Mouse (Mus musculus) Patski (cell line): ENCODE results near the gene Cryzl2. TPM values are rescaled to one million over a fixed set of nuclear protein-coding genes. Genes with fewer than 3 reads are reported as not detected.
A peak's percentile ranks its signal among the peaks of the same experiment; 100 is the strongest.

ENCODE experiments used
- ATAC-seq: fragments of 100-300 bp; one replicate; pipeline ENCODE4 v1.8.0; 2021
- CTCF ChIA-PET: fragments of 350-600 bp; sonication (Branson Sonifier 250); formaldehyde crosslinking; loops from one replicate; lab custom pipeline; 2022; ENCODE audit warnings: inconsistent platforms; lab: Charles Lee
- POLR2A ChIA-PET: fragments of 350-600 bp; sonication (Branson Sonifier 250); formaldehyde crosslinking; loops from one replicate; lab custom pipeline; 2022; ENCODE audit warnings: antibody characterized with exemption, inconsistent platforms; lab: Charles Lee
- DNase-seq: peaks from one replicate; pipeline ENCODE4 v3.0.0-alpha.2; 2011; ENCODE audit warnings: low read depth, low spot score
- H3K27me3 ChIP-seq: fragments of 371-371 bp; one replicate; pipeline ENCODE4 v1.5.1; 2021
- CTCF ChIP-seq: fragments of 100-300 bp; IDR thresholded peaks from one replicate; pipeline ENCODE4 v1.5.1; 2021
- in situ Hi-C: fragments of 300-500 bp; cut with MboI; formaldehyde crosslinking; loops from 3 replicates; pipeline ENCODE4 v1.11.1; 2018; ENCODE audit warnings: low pct_unique_long_range_greater_than_20kb, mixed read lengths
- polyA plus RNA-seq: library from polyadenylated mRNA; unstranded; gene quantifications from one replicate; pipeline ENCODE4 v1.2.3, GENCODE M21; 2021

Gene Cryzl2
- not detected for polyA plus RNA-seq

GRCm38 (mm10) chr1:157458421-157459208 lies at the start of gene Cryzl2:
Gene Cryzl2, plus strand, starts transcription at chr1:157458577.
- H3K27me3 ChIP-seq: no peaks in the 10 kb centered on the region
- CTCF ChIA-PET: interaction anchor here (1.0 kb wide), 2 partner anchors 47 to 78 kb away, joined by 3 read pairs; no protein-coding TSS in a partner anchor
- ATAC-seq (no peak), DNase-seq (no peak)
- in situ Hi-C loops: no loop called here
- POLR2A ChIA-PET: no interaction called here
- no peak for TF ChIP-seq CTCF

GRCm38 (mm10) chr1:157409648-157410047 lies 48.7 kb upstream of the Cryzl2 start:
- DNase-seq (no peak), ATAC-seq (no peak)
- no peak for TF ChIP-seq CTCF
- ChIA-PET CTCF (interaction anchor here (2.0 kb wide), 1 partner anchor 102 kb away, joined by 6 read pairs; no protein-coding TSS in a partner anchor), POLR2A (no interaction called here)
- in situ Hi-C loops: loop anchor here (5.0 kb wide), 1 partner anchor 112 kb away; no protein-coding TSS in a partner anchor
- no peaks in the 10 kb centered on the region for H3K27me3 ChIP-seq

GRCm38 (mm10) chr1:157410937-157411336 lies 47.4 kb upstream of the Cryzl2 start:
- ChIA-PET POLR2A (interaction anchor here (0.6 kb wide), 2 partner anchors 12 to 926 kb away, joined by 3 to 9 read pairs; no protein-coding TSS in a partner anchor), CTCF (interaction anchor here (0.8 to 2.0 kb wide), 7 partner anchors 31 to 125 kb away, joined by 3 to 6 read pairs (median 4); no protein-coding TSS in a partner anchor)
- no peak for TF ChIP-seq CTCF
- DNase-seq: no peak
- H3K27me3 ChIP-seq: no peaks in the 10 kb centered on the region
- in situ Hi-C loops: loop anchor here (5.0 kb wide), 1 partner anchor 114 kb away; no protein-coding TSS in a partner anchor
- ATAC-seq: no peak

GRCm38 (mm10) chr1:157411341-157411710 lies 47.1 kb upstream of the Cryzl2 start:
- in situ Hi-C loops: loop anchor here (5.0 kb wide), 1 partner anchor 114 kb away; no protein-coding TSS in a partner anchor
- ChIA-PET CTCF (interaction anchor here (0.8 to 2.0 kb wide), 7 partner anchors 32 to 126 kb away, joined by 3 to 6 read pairs (median 4); no protein-coding TSS in a partner anchor), POLR2A (interaction anchor here (0.6 kb wide), 2 partner anchors 12 to 927 kb away, joined by 3 to 9 read pairs; no protein-coding TSS in a partner anchor)
- ATAC-seq (no peak), DNase-seq (no peak)
- H3K27me3 ChIP-seq: no peaks in the 10 kb centered on the region
- TF ChIP-seq CTCF: no peak

DNA sequence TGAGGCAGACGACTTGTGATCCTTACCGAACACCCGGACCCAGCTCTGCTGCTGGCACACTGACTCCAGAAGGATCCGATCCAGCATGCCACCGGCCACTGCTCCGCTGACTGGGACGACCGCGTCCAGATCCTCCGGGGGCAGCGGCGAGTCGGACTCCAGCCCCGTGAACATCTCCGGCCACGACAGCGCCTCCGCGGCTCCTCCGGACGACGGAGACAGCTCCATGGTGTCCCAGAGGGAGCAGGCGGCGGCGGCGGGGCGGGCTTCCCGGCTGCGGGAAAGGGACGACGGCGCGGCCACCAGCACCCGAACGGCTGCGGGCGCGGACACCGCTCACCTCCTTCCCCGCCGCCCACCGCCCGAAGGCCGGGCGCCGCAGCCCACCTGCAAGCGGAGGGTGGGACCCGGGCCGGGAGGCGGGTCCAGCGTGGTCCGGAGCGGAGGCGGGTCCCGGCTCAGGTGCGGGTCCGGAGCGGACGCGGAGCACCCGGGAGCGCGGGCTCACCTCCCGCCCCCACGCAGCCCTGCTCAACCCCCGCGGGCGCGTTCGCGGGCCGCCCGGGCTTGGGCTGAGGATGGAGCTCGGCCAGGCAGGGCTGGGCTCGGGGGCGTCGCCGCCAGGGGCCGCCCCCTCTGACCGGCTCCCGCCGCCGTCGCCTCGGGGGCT lies 46.5 kb upstream of the Cryzl2 start:
- in situ Hi-C loops: loop anchor here (5.0 kb wide), 1 partner anchor 115 kb away; no protein-coding TSS in a partner anchor
- ChIA-PET POLR2A (interaction anchor here (0.9 to 1.0 kb wide), 2 partner anchors 47 to 114 kb away, joined by 3 read pairs; no protein-coding TSS in a partner anchor), CTCF (interaction anchor here (0.8 to 2.0 kb wide), 7 partner anchors 32 to 126 kb away, joined by 3 to 6 read pairs (median 4); no protein-coding TSS in a partner anchor)
- no peak for DNase-seq
- ATAC-seq: peak; percentile 75
- no peaks in the 10 kb centered on the region for H3K27me3 ChIP-seq
- no peak for TF ChIP-seq CTCF

DNA sequence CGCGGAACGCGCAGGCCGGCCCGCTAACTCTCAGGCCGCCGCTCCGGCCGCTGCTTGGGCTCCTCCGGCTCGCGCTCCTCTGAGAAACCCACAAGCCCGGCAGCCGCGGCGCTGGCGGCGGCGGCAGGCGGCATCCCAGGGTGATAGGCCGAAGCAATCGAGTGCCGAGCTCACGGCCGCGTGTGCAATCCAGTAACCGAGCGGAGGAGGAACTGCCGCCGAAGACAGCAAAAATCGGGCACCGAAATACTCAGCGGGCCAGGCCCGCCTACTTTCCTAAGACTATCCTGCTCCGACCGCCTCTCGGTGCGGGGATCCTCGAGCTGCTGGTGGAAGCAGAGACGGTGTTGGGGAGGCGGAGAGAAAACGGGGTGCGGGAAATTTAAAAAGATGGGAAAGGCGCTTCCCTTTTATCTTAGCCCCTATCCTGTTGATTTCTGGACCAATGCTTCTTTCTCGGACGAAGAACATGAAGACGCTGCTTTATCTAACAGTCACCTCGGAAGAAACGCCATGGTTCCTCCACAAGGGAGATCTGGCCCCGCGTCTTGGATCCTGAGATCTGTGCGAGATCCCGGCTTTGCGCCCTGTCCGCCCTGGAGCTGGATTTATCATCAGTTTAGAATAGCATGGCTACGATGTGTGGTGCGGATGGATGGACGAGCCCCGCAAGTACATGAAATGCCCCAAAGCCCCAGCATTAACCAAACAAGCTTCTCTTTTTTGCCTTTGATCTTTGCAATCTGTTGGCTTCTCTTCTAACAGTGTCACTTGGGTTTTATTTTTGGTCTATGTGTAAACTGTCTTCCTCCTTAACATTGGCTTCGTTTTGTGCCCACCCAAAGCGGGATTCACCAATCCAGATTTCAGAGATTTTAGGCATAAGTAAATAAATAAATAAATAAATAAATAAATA lies 45.7 kb upstream of the Cryzl2 start, which contains the start of gene Rasal2:
Gene Rasal2 (minus strand): TSS at position 142 of the 916 bp plus-strand sequence.
- in situ Hi-C loops: loop anchor here (5.0 kb wide), 1 partner anchor 115 kb away; no protein-coding TSS in a partner anchor
- no peak for TF ChIP-seq CTCF
- peak; percentile 98 for ATAC-seq
- ChIA-PET POLR2A (interaction anchor here (0.9 to 1.0 kb wide), 2 partner anchors 48 to 115 kb away, joined by 3 read pairs; no protein-coding TSS in a partner anchor), CTCF (interaction anchor here (0.9 kb wide), 1 partner anchor 66 kb away, joined by 3 read pairs; no protein-coding TSS in a partner anchor)
- DNase-seq: peak; percentile 91
- H3K27me3 ChIP-seq: no peaks in the 10 kb centered on the region

DNA sequence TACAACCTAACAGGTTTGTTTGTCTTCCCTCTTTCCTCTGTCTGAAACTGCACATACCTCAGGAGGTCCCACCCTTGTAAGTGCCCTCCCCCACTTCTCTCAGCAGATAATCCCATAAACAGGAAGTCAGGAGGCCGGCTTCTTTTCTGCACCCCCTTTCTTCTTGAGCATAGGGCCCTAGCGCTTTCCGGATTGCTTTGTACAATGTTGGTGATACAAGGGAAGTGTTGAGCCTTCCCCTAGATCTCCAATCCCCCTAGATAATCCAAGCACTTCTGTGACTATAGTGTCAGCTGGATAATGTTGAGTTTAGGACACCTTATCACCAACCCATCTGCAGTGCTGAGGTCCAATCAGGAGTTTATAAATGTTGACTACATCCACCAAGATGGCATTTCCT lies 42.6 kb upstream of the Cryzl2 start:
- CTCF ChIA-PET: no interaction called here
- no peak for TF ChIP-seq CTCF
- no peaks in the 10 kb centered on the region for H3K27me3 ChIP-seq
- DNase-seq (no peak), ATAC-seq (no peak)
- POLR2A ChIA-PET: no interaction called here
- in situ Hi-C loops: no loop called here

DNA sequence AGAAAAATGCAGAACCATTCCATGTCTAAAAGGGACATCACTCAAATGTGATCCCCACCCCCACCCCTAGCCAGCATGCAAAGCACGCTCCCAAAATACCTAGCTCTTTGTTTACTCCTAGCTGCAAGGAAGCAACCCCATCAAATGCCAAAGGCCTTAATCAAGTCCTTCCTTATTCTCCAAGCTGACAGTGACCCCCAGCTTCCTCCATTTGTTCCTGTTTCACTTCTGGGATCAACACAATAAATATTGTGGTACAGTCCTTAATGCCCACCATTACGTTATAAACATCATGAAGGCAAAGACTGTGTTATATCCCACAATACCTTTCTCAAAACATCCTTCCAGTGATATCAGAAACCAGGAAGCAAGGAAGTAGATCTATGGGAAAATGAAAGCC lies 41.7 kb upstream of the Cryzl2 start:
- TF ChIP-seq CTCF: no peak
- ChIA-PET POLR2A (interaction anchor here (0.6 kb wide), 1 partner anchor 103 kb away, joined by 3 read pairs; no protein-coding TSS in a partner anchor), CTCF (no interaction called here)
- no peaks in the 10 kb centered on the region for H3K27me3 ChIP-seq
- no peak for ATAC-seq
- no peak for DNase-seq
- in situ Hi-C loops: no loop called here

- in situ Hi-C loops: no loop called here
- no peak for DNase-seq
- no peak for ATAC-seq
- no peak for TF ChIP-seq CTCF
- CTCF ChIA-PET: no interaction called here
- H3K27me3 ChIP-seq: no peaks in the 10 kb centered on the region
- POLR2A ChIA-PET: no interaction called here
These were observed 41.0 kb upstream of the Cryzl2 start for GRCm38 (mm10) chr1:157417414-157417813.
